Mouse (Mus musculus) olfactory bulb, adult 2 months (tissue): ENCODE measurements around the gene Mcu.

Experiments
- CTCF ChIP-seq: fragments of 200-500 bp; IDR thresholded peaks from 2 replicates; pipeline ENCODE4 v1.5.1; 2012; ENCODE audit warnings: low read depth, mild to moderate bottlenecking, low read length, moderate library complexity; ENCODE audit not compliant: insufficient read depth
- POLR2A ChIP-seq: fragments of 200-500 bp; IDR thresholded peaks from 2 replicates; pipeline ENCODE4 v1.6.1; 2012; ENCODE audit warnings: mild to moderate bottlenecking, low read depth, low read length, moderate library complexity; ENCODE audit not compliant: insufficient read depth

DNA sequence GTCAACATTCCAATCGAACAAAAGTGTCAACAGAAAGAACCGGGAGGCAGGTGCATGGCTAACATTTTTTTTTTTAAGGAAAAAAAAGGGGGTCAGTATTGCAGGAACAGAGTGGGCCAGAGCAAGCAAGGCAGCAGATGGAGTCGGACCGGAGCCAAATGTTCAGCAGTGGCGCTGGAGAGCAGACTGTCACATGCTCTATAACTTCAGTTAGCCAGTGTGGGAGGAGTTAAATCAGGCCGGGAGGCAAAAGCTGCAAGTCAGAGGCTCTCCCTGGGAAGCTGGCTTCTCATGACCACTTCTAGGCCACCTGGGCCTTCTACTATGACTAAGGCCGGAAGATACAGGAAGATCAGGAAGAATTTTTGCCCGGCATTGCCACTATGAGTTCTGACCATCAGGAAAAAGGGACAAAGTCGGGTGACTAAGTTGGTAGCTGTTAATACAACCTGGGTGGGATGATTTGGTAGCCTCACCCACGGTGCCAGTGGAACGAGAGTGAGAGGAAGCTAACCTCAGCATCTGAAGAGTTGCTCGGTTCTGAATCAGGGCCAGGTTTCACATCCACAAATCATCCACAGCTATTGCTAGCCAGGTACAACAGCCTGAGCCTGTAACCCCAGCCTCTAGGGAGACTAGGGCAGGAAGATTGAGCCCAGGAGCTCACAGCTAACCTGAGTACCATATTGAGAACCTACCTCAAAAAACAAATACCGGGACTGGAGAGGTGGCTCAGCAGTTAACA lies 22.5 kb downstream of the Mcu start:
- TF ChIP-seq POLR2A (no peak), CTCF (no peak)
